Mouse (Mus musculus) cerebellum, adult 2 months (tissue): ENCODE measurements at regions not wholly inside any gene's neighbourhood (a gene's known extent, or its start where the extent isn't known, plus 50 kb on each side); places are given as distances from the start of the nearest gene placed in this dataset.

ENCODE experiments used
- CTCF ChIP-seq: fragments of 200-500 bp; IDR thresholded peaks from 2 replicates; pipeline ENCODE4 v1.5.1; 2011; ENCODE audit warnings: low read depth, mild to moderate bottlenecking, control low read depth, low read length, moderate library complexity, borderline replicate concordance; ENCODE audit not compliant: insufficient read depth
- POLR2A ChIP-seq: fragments of 200-500 bp; IDR thresholded peaks from 2 replicates; pipeline ENCODE4 v1.6.1; 2011; ENCODE audit warnings: low read length, control low read depth, borderline replicate concordance; ENCODE audit not compliant: insufficient read depth

DNA sequence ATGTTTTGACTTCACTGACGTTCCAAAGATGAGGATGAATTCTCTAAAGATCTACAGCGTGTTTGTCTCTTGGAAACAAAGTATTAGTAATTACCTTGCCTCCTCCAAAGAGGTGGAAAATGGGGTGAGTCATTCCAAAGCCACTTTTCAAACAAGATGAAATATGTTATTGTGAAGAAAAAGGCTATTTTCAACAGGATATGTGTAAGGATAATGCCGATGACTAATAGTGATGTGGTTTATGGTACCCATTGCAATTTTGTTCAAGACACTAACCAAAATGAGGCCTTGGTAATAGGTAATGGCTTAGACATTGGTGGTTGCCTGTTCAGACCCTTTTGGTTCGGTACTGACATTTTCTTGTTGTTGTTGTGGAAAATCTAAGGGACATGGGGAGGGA lies 1717.6 kb upstream of the Gm6569 start:
- TF ChIP-seq CTCF (no peak), POLR2A (no peak)
